Mouse (Mus musculus) liver, adult 2 months (tissue): Measurements from ENCODE around the gene Kif20b.

Experiments
- CTCF ChIP-seq: fragments of 200-500 bp; IDR thresholded peaks from 2 replicates; pipeline ENCODE4 v1.5.1; 2011; ENCODE audit warnings: low read depth, low read length, control low read depth
- POLR2A ChIP-seq: fragments of 200-500 bp; IDR thresholded peaks from 2 replicates; pipeline ENCODE4 v1.6.1; 2011; ENCODE audit warnings: low read length, control low read depth; ENCODE audit not compliant: insufficient read depth; ENCODE audit errors: extremely low read depth

DNA sequence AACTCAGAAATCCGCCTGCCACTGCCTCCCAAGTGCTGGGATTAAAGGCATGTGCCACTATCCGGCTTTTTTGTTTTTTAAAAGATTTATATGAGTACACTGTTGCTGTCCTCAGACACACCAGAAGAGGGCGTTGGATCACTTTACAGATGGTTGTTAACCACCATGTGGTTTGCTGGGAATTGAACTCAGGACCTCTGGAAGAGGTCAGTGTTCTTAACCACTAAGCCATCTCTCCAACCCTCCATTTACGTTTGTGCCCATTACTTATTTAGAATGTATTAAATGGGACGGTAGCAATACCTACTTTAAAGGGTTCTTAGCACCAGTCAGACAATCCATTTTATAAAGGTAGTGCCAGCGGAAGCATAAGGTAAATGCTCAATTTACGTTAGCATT, 909 bp upstream of the Kif20b start:
- TF ChIP-seq CTCF (no peak), POLR2A (no peak)
